Mouse (Mus musculus): ENCODE measurements around the gene H2-M2. TPM values are rescaled to one million over a fixed set of nuclear protein-coding genes. Genes with fewer than 3 reads are reported as not detected.

The H2-M2 gene
- not detected for polyA plus RNA-seq (2015; fragmentation: Illumina TruSeq; extraction: RNeasy Lipid Tissue Mini Kit (QIAGEN cat#74804); ENCODE audit: low read depth, low replicate concordance)

GRCm38 (mm10) chr17:37483452-37483851 lies at the start of gene H2-M2:
H2-M2 (minus strand) TSS chr17:37483552.

GRCm38 (mm10) chr17:37507730-37508129 lies 24.4 kb upstream of the H2-M2 start, which contains the start of gene Olfr111:
Olfr111 (plus strand) TSS chr17:37508030.

GRCm38 (mm10) chr17:37491930-37492518 lies 8.7 kb upstream of the H2-M2 start, which contains the start of gene Olfr110:
Olfr110 (plus strand) TSS chr17:37492468.

GRCm38 (mm10) chr17:37458616-37459015 lies 24.7 kb downstream of the H2-M2 start, which contains the start of gene Olfr109:
Olfr109 (plus strand) TSS chr17:37458916.

GRCm38 (mm10) chr17:37445180-37445579 lies 38.2 kb downstream of the H2-M2 start, which contains the start of gene Olfr108:
Olfr108 (plus strand) TSS chr17:37445480.

Other genes with a start within 250 kb of the H2-M2 start
- gene Olfr97, start 246.2 kb downstream of the H2-M2 start, polyA plus RNA-seq (2015; fragmentation: Illumina TruSeq; extraction: RNeasy Lipid Tissue Mini Kit (QIAGEN cat#74804); ENCODE audit: low read depth, low replicate concordance) = not detected
- not detected for gene Olfr98, start 219.8 kb downstream of the H2-M2 start, polyA plus RNA-seq (2015; fragmentation: Illumina TruSeq; extraction: RNeasy Lipid Tissue Mini Kit (QIAGEN cat#74804); ENCODE audit: low read depth, low replicate concordance)
- 5.0 TPM for gene H2-M3, start 213.3 kb downstream of the H2-M2 start, polyA plus RNA-seq (2015; fragmentation: Illumina TruSeq; extraction: RNeasy Lipid Tissue Mini Kit (QIAGEN cat#74804); ENCODE audit: low read depth, low replicate concordance)
- not detected for gene Olfr99, start 200.1 kb downstream of the H2-M2 start, polyA plus RNA-seq (2015; fragmentation: Illumina TruSeq; extraction: RNeasy Lipid Tissue Mini Kit (QIAGEN cat#74804); ENCODE audit: low read depth, low replicate concordance)
- gene Olfr101, start 179.2 kb downstream of the H2-M2 start, polyA plus RNA-seq (2015; fragmentation: Illumina TruSeq; extraction: RNeasy Lipid Tissue Mini Kit (QIAGEN cat#74804); ENCODE audit: low read depth, low replicate concordance) = not detected
- not detected for gene Olfr102, start 166.5 kb downstream of the H2-M2 start, polyA plus RNA-seq (2015; fragmentation: Illumina TruSeq; extraction: RNeasy Lipid Tissue Mini Kit (QIAGEN cat#74804); ENCODE audit: low read depth, low replicate concordance)
- gene Olfr103, start 143.9 kb downstream of the H2-M2 start, polyA plus RNA-seq (2015; fragmentation: Illumina TruSeq; extraction: RNeasy Lipid Tissue Mini Kit (QIAGEN cat#74804); ENCODE audit: low read depth, low replicate concordance) = not detected
- not detected for gene Olfr104-ps, start 124.0 kb downstream of the H2-M2 start, polyA plus RNA-seq (2015; fragmentation: Illumina TruSeq; extraction: RNeasy Lipid Tissue Mini Kit (QIAGEN cat#74804); ENCODE audit: low read depth, low replicate concordance)
- gene Olfr105-ps, start 104.5 kb downstream of the H2-M2 start, polyA plus RNA-seq (2015; fragmentation: Illumina TruSeq; extraction: RNeasy Lipid Tissue Mini Kit (QIAGEN cat#74804); ENCODE audit: low read depth, low replicate concordance) = not detected
- gene Olfr106-ps, start 93.2 kb downstream of the H2-M2 start, polyA plus RNA-seq (2015; fragmentation: Illumina TruSeq; extraction: RNeasy Lipid Tissue Mini Kit (QIAGEN cat#74804); ENCODE audit: low read depth, low replicate concordance) = not detected
- not detected for gene Olfr107, start 84.3 kb downstream of the H2-M2 start, polyA plus RNA-seq (2015; fragmentation: Illumina TruSeq; extraction: RNeasy Lipid Tissue Mini Kit (QIAGEN cat#74804); ENCODE audit: low read depth, low replicate concordance)
- not detected for gene Olfr108, start 38.1 kb downstream of the H2-M2 start, polyA plus RNA-seq (2015; fragmentation: Illumina TruSeq; extraction: RNeasy Lipid Tissue Mini Kit (QIAGEN cat#74804); ENCODE audit: low read depth, low replicate concordance)
- not detected for gene Olfr109, start 24.6 kb downstream of the H2-M2 start, polyA plus RNA-seq (2015; fragmentation: Illumina TruSeq; extraction: RNeasy Lipid Tissue Mini Kit (QIAGEN cat#74804); ENCODE audit: low read depth, low replicate concordance)
- not detected for gene Olfr110, start 8.9 kb upstream of the H2-M2 start, polyA plus RNA-seq (2015; fragmentation: Illumina TruSeq; extraction: RNeasy Lipid Tissue Mini Kit (QIAGEN cat#74804); ENCODE audit: low read depth, low replicate concordance)
- gene Olfr111, start 24.5 kb upstream of the H2-M2 start, polyA plus RNA-seq (2015; fragmentation: Illumina TruSeq; extraction: RNeasy Lipid Tissue Mini Kit (QIAGEN cat#74804); ENCODE audit: low read depth, low replicate concordance) = not detected
- not detected for gene Olfr112, start 85.9 kb upstream of the H2-M2 start, polyA plus RNA-seq (2015; fragmentation: Illumina TruSeq; extraction: RNeasy Lipid Tissue Mini Kit (QIAGEN cat#74804); ENCODE audit: low read depth, low replicate concordance)
- not detected for gene Olfr113, start 94.1 kb upstream of the H2-M2 start, polyA plus RNA-seq (2015; fragmentation: Illumina TruSeq; extraction: RNeasy Lipid Tissue Mini Kit (QIAGEN cat#74804); ENCODE audit: low read depth, low replicate concordance)
- not detected for gene Olfr114, start 109.2 kb upstream of the H2-M2 start, polyA plus RNA-seq (2015; fragmentation: Illumina TruSeq; extraction: RNeasy Lipid Tissue Mini Kit (QIAGEN cat#74804); ENCODE audit: low read depth, low replicate concordance)
- gene Olfr115, start 143.6 kb upstream of the H2-M2 start, polyA plus RNA-seq (2015; fragmentation: Illumina TruSeq; extraction: RNeasy Lipid Tissue Mini Kit (QIAGEN cat#74804); ENCODE audit: low read depth, low replicate concordance) = not detected
- not detected for gene Olfr116, start 143.6 kb upstream of the H2-M2 start, polyA plus RNA-seq (2015; fragmentation: Illumina TruSeq; extraction: RNeasy Lipid Tissue Mini Kit (QIAGEN cat#74804); ENCODE audit: low read depth, low replicate concordance)
- not detected for gene Olfr117, start 180.2 kb upstream of the H2-M2 start, polyA plus RNA-seq (2015; fragmentation: Illumina TruSeq; extraction: RNeasy Lipid Tissue Mini Kit (QIAGEN cat#74804); ENCODE audit: low read depth, low replicate concordance)
- not detected for gene Olfr118, start 183.4 kb upstream of the H2-M2 start, polyA plus RNA-seq (2015; fragmentation: Illumina TruSeq; extraction: RNeasy Lipid Tissue Mini Kit (QIAGEN cat#74804); ENCODE audit: low read depth, low replicate concordance)
- gene Olfr119, start 213.0 kb upstream of the H2-M2 start, polyA plus RNA-seq (2015; fragmentation: Illumina TruSeq; extraction: RNeasy Lipid Tissue Mini Kit (QIAGEN cat#74804); ENCODE audit: low read depth, low replicate concordance) = not detected
- not detected for gene Olfr120, start 238.3 kb upstream of the H2-M2 start, polyA plus RNA-seq (2015; fragmentation: Illumina TruSeq; extraction: RNeasy Lipid Tissue Mini Kit (QIAGEN cat#74804); ENCODE audit: low read depth, low replicate concordance)